Mouse (Mus musculus) right cerebral cortex, adult 2 months (tissue): ENCODE measurements around the gene D7Ertd443e.

Experiments used
- DNase-seq, 2 experiments: peaks; one replicate each; pipeline ENCODE4 v3.0.0; 2021 to 2022; ENCODE audit warnings: low spot score in 2 of 2

The D7Ertd443e gene

DNA sequence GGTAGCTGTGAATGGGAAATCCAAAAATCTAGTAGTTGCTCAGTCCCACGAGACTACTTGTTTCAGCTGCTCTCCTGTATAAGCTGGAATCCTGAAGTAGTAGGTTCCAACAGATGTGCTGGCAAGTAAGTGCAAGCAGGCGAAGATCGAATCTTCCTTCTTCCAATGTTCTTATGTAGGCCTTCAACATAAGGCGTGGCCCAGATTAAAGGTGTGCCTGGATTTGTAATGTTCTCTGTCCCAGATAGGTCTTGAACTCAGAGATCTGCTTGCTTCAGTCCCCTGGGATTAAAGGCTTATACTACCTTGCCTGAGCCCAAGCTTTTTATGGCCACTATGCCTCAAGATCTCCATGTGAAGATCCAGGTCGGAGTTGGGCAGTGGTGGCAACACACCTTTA is at the start of gene D7Ertd443e:
Gene D7Ertd443e, minus strand, starts transcription at position 101 of the 400 bp plus-strand sequence.
- DNase-seq = no peak

DNA sequence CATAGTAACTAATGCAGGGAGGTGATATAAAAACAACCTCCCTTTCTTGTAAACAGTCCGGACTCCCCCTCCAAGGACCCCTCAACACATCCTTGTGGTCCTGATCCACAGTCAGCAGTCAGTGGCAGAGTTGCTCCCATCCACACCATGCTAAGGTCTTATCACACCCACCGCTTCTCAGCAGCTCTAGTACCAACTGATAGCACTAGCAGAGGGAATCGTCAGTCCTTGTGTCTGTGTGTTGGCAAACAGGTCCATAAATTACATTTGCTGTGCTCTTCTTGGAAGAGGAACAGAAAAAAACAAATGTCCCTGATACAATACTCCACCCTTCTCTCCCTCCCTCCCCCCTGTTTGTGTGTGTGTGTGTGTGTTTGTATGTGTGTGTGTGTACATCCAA is 46.2 kb upstream of the D7Ertd443e start:
- DNase-seq = no peak

DNA sequence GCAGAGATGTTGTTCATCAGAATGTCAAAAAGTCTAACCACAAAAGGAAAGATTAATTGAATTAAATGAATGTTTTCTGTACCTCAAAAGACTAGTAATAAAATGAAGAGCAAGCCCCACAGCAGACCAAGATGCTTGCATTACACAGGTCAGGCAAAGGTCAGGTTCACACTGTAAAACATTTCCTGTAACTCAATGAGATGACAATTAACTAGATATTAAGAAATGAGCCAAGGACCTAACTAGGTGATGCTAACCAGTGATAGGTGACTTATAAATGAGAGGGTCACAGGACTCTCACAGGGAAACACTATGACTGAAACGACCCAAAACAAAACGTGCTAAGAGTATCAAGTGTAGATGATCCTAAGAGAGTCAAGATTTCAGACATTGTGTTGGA is 43.2 kb upstream of the D7Ertd443e start:
- DNase-seq = no peak

DNA sequence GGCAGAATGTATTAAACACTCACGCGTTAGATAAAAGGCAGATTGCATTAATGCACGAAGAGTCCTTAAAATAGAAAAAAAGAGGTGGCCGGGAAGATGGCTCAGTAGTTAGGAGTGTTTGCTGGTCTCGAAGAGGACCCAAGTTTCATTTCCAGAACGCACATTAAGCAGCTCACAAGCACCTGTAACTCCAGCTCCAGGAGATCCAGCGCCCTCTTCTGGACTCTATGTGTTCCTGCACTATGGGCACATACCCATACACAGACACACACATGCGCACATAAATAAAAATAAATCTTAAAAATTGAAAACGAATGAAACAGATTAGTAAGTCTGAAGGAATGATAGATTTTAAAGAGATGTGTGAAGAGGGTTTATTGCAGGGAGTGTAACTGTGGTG is 29.6 kb upstream of the D7Ertd443e start:
- DNase-seq = no peak

DNA sequence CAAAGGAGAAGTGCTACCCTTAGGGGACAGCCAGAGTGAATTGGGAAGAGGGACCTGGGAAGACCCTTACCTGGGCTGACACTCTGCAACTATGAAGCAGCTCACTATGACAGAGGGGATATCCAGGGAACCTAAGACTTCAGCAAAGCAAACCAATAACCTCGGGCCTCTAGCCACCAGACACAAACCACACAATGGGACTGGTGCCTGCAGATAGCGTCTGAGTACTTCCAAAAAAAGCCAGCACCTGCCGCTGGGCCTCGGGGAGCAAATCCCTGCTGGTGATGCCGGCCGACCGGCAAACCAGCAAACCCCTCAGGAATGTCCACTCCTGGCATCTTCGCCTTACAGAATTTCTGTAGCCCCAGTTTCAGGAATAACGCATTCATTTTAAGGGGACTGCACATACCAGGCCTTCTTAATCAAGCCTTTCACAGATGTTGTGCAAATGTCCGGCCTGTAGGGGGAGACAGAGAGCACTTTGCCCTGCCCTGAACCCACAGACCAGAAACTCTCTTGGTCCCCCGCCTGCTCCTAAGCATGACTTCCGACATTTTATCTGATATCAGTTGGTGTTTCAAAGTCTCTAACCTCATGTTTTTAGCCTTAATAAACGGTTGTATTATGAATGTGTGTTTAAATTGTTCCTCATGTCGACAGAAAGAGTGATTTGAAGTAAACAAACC is 28.7 kb upstream of the D7Ertd443e start:
- peak; percentile 10 to 15 for DNase-seq

DNA sequence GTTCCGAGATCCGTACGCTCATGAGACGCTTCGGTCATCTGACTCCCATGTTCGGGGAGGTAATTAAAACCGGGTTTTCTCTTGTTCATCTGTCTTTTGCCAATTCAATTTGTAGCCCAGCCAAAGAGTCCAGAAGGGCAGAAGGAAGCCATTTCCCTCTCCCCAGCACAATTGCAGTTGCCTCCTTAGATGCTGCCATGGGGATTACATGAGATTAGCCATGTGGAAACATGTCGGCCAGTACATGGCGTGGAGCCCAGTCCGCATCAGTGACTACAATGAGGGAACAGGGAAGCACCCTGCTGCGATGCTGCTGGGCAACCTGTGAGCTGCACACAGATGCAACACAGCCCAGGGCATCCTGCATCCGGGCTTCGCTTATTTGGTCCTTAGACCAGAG is 23.2 kb upstream of the D7Ertd443e start:
- DNase-seq = no peak

DNA sequence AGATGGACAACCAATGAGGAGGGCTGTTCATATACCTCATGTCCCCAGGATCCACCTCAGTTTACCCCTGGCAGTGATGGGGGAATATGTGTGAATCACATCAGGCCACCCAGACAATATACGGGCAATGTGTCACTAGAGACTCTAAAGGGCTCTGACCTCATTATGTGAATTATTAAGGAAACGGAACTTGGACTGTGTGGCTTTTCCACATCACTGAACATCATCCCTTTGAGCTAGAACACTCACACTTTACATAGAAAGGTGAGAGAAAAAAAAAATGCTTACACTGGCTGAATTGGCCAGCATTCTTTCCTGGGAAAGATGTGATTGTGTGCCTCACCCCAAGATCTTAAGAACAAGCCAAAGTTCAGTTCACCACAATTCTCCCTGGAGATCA is 15.3 kb upstream of the D7Ertd443e start:
- no peak for DNase-seq

DNA sequence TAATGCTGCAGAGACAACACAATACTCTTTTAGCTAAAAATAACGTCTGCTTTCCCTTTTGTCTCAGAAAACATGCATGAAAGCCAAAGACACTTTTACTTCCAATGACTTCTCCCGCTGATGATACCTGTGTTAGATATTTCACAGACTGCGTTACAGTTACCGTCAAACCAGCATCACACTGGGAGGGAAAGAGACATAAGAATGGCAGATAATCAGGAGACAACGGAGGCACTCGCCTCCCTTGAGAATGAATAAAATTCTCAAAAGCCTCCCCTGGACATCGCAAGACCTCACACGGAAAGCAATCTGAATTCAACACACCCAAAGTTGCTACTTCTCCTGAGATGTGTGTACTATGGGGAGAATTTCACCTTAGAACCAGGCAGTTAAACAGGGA is 11.3 kb upstream of the D7Ertd443e start:
- DNase-seq = no peak

DNA sequence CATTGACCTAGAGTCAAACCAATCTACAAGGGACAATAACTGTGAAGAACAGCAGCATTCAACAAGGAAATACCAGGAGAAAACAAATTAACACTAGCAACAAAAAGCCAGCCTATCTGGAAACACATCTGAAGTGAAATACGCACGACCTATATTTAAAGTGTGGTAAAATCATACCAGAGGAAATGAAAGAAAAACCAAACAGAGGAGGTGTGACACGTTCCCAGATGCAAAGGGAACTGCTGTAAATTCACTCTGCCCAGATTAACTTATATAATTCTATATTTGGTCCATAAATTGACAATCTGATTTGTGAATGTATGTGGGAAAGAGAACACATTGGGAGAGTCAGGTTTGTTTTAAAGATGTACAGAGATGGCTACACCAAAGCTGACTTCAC is 2.7 kb downstream of the D7Ertd443e start:
- peak in 1 of 2 experiments; percentile 3 for DNase-seq

DNA sequence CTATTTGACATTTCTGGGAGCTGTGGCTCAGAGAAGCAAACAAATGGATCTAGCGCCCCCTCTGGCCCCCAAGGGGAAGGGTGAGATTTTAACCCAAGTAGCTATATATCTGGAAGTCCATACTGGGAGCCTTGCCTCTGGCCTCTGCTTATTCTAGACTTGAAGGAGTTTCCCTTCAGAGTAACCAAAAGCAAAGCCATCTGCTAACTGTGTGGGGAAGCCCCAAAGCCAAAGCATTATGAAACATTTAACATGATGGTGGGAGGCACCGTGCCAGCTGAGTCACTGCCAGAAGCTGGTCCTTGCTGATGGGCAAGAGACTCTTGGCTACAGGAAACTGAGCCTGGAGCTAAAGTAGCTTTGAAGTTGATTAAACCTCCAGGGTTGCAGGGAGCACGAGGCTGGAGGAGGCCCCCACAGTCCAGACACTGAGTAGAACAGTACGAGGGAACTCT is 4.0 kb downstream of the D7Ertd443e start:
- DNase-seq = peak; percentile 86 to 88

DNA sequence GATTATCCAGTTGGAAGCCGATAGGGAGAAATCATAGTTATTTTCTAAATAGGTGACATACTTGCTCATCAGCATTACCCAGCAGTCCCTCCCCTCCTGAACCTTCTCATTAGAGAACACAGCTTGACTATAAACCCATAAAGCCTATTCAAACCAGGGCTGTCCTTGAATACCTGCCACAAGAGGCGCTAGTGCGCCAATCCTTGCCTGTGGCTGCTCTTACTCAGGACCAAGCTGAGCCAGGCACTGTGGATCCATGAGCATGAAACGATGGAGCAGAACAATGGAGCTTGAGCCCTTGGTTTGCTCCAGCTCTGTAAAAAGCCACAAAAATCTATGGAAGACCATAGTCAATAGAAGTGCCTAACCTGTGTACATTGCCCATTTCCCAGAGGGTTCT is 7.2 kb downstream of the D7Ertd443e start:
- DNase-seq = peak; percentile 31 to 44

DNA sequence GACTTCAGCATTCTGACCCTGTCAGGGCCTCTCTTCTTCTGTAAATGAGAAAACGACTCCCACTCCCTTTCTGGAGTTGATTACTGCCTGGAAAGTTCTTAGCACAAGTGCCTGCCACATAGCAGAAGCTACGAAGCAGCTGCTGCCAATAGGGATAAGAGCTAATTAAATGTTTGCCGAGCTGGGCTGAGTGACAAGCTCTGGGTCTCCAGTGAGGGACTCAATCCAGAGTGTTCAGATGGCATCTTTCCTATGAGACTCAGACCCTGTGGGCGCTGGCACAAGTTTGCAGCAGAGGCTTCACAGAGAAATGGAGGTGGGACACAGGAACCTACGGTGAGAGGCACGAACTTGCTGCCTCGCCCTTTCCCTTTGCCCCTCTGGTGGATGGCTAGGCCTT is 8.7 kb downstream of the D7Ertd443e start:
- peak in 1 of 2 experiments; percentile 4 for DNase-seq

DNA sequence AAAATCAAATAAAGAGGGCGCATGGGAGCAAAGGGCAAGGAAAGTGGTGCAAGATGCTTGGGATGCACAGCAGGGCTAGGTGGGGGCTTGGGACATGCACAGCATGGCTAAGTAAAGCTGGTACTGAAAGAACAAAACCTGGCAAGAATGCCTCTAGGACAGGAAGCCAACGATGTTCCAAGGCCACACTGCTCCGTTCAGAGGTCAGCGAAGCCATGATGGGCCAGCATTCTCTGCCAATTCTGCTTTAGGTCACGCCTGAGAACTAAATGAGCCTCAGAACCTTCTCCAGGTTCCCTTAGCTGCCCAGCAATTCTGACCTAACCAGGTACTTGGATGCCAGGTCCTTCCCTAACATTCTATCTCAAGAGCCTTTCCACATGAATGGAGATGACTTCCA is 13.2 kb downstream of the D7Ertd443e start:
- DNase-seq = no peak

DNA sequence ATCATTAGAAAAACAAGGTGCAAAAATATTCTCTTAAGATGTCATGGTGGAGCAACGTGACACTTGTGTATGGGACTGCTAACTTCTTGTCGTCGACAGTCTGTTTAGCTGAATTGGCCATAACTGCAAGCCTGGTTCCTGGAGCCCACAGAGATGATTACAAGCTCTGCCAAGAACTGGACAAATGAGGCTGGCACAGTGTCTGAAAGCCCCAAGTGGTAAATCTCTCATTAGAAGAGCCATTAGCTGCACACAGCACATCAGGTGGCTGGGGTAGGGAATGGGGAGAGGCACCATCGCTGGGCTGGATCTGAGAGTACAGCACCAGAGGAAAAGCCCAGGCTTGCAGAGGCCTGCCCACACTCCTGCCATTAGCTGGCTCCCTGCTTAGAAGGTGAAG is 16.2 kb downstream of the D7Ertd443e start:
- no peak for DNase-seq

DNA sequence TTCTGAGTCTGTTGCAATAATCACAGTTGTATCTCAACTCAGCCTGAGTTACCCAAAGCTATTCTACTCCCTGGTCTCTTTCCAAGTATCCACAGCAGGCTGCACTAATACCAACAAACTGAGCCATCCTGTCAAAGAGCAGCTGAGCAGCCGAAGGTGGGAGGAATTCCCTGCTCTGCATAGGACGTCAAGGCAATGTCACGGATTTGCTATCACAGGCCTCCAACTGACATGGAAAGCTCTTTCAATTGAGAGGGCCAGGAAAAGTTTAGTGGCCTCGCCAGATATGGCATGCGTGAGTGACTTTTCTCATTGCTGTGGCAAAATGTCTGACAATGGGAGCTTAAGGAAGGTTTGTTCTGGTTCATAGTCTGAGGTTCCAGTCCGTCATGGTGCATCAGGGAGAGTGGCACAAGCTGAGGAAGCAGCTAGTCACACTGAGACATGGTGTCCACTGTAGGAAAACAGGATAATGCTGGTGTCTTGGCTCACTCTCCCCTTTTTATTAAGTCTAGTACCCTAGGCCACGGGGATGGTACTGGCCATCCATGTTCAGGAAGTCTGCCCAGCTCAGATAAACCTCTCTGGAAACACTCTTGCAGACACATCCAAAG is 23.1 kb downstream of the D7Ertd443e start:
- no peak for DNase-seq

DNA sequence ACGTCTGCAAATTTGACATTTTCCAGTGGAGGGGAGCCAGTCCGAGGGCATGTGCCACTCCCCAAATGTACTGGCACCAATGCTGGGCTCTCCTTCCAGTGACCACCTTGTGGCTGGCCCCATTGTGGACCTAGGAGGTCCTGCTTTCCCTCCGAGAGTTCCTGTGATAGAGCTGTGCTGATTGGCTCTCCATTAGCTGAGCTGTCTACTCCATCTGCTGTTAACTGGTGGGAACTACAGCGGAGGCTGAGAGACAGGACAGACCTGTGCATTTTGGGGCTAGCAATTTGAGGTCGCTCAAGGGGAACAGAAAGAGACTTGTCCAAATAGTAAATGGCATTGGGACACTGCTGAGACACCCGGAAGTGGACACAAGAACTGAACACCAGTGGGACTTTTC is 36.6 kb downstream of the D7Ertd443e start:
- peak; percentile 72 to 82 for DNase-seq

DNA sequence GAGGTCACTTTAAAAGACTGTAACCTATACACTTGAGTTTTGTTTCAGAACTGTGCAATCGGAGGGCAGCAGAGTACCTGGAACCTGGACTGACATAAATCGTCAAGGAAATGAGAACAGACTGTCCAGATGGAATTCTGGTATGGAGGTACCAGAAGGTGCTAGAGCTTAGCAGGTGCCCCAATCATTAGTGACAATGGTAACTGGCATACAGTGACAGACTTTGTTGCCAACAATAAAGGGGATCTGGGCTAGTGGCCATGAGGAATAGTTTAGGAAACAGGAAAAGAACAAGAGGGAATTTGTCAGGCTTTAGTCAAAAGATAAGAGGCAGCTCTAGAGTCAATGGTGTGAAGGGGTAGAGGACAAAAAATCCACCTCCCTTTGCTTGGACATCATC is 43.3 kb downstream of the D7Ertd443e start:
- DNase-seq = no peak

DNA sequence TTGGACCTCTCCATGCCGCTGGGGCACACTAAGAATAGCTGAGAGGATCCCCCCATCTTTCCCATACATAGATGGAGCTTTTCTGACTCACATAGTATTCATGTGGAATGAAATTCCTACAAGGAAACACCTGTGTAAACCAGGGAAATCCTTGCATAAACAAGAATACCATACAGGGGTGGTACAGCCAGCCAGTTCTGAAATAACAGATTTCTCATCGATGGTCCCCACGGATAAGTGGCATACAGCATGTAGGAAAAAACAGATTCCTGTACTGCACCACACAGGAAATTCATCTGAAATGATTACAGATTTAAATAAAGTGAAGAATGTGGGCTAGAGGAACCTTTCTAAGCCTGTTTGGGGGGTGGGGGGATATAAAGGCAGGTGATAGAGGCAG is 49.5 kb downstream of the D7Ertd443e start:
- no peak for DNase-seq

DNA sequence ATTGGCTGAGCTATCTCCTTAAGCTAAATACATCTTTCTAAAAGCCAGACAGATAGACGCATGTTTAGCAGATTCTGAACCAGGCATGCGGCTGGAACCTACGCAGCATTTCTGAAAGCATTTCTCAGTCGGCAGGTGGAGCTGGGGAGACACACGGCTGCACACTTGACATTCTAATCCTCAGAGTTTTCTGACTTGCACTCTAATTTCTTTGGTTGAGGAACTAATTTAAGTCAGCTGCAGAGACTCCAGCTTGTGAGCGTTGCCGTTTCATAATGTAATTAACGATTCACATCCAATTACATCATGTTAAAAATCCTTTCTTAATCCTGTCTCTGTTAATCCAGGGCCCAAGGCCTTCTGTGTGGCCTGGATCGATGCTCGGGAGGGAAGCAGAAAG is 64.5 kb downstream of the D7Ertd443e start:
- DNase-seq = peak; percentile 39 to 45

DNA sequence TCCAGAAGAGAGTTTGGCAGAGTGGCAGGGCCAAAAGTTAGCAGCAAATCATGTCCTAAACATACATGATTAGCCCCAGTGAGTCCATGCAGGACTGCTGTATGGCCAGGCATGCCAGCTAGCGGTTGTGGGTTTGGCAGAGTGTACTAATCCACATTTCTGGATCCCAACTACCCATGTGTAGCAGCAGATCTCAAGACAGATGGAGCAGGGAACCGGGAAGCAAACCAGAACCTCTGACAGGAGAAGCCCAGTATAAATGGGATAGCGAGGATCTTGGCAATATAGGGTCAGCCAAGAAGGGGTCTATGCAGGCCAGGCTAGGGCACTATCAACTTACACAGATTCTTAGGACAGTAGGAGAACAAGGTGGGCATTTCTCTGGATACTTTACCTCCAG is 83.4 kb downstream of the D7Ertd443e start:
- no peak for DNase-seq

DNA sequence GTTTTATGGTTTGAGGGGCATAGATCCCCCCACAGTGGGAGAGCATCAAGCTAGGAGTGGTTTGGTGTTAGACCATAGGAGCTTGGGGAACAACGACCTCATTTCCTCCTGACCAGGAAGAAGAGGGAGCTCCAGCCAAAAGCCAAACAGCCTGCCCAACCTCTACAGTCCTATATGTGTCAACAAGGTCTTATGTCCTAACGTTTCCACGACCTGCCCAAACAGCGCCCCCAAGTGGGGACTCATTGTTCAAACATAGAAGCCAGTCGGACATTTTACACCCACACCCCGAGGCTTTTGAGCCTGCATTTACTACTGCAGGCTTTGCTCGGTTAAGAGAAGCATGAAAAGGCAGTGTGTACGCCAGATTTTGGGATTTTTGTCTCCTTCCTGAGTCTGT is 84.2 kb downstream of the D7Ertd443e start:
- DNase-seq = no peak

DNA sequence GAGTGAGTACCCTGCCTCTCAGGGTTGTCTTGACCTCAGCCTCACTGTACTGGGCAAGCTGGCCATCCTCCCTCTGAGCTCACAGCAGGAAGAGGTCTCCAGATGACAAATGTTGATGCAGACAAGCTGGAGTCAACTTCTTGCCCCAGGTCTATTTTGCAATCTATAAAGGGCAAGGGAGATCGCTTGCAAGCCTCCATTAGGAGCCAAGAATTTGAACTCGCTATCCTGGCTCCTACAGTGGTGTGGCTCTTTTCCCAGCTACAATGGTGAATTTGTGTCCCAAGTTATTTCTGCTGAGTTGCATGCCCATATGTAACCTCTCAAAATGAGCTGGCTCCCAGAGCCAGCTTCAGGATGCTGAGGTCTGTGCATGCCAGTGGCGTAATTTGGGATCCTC is 92.7 kb downstream of the D7Ertd443e start:
- no peak for DNase-seq

DNA sequence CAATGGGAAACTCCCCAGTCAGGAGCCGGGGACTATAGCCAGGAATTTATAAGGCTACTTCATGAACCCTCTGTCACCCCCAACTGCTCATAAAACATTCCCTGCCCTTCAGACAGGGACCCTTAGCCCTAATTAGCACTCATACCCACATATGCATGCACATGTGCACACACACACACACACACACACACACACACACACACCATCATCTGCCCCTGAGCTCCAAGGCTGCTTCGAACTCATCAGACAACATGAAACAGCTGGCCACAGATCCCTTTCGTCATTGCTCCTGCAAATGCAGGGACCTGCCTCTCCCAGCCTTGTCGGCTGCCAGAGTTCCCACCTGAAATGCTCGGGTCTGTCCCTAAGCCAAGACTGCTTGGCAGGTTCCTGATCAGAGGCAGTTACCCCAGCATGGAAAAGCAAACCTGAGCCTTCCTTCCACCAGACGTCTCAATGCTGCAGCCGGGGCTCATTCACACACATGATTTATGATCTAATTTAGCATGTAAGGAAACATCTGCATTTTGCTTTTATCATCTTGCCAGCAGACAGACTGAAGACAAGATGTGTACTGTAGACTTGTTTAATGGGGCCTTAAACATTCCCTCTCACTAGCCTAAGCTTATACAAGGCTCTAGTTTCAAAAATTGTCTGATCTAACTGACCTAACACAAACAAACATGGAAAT is 95.7 kb downstream of the D7Ertd443e start:
- no peak for DNase-seq
